Mouse (Mus musculus) E14TG2a.4 (cell line): ENCODE data around the gene Gm49333.

Experiments used
- H3K27me3 ChIP-seq: 2 replicates; pipeline ENCODE4 v1.6.1; 2014; ENCODE audit warnings: low read length, control low read depth; ENCODE audit not compliant: insufficient read depth
- H3K36me3 ChIP-seq: 2 replicates; pipeline ENCODE4 v1.6.1; 2014; ENCODE audit warnings: low read length, control low read depth; ENCODE audit not compliant: insufficient read depth
- H3K4me1 ChIP-seq: replicated peaks from 2 replicates; pipeline ENCODE4 v1.6.1; 2014; ENCODE audit warnings: low read depth, low read length, control low read depth
- H3K4me3 ChIP-seq: replicated peaks from 2 replicates; pipeline ENCODE4 v1.5.1; 2014; ENCODE audit warnings: mild to moderate bottlenecking, low read length
- H3K9me3 ChIP-seq: 2 replicates; pipeline ENCODE4 v1.6.1; 2014; ENCODE audit warnings: low read length, control low read depth
- CTCF ChIP-seq: conservative IDR thresholded peaks from 2 replicates; pipeline ENCODE4 v1.5.1; 2014; ENCODE audit warnings: low read length
- NANOG ChIP-seq: IDR thresholded peaks from 2 replicates; pipeline ENCODE4 v1.6.1; 2014; ENCODE audit warnings: borderline replicate concordance, low read length, mixed read lengths
- POU5F1 ChIP-seq: IDR thresholded peaks from 2 replicates; pipeline ENCODE4 v1.6.1; 2014; ENCODE audit warnings: low read length, borderline replicate concordance

Gm49333 gene

GRCm38 (mm10) chr16:20621191-20621990, 10.0 kb downstream of the Gm49333 start, which contains the start of gene Camk2n2:
TSS of gene Camk2n2 (minus strand) at chr16:20621287.
- Histone ChIP-seq H3K4me1 (peaks cover 34% of the 10 kb centered on the region), H3K9me3 (no peaks in the 10 kb centered on the region), H3K4me3 (peak within 1 kb of the TSS; percentile 89), H3K36me3 (peaks cover 22% of the 10 kb centered on the region), H3K27me3 (peaks cover 58% of the 10 kb centered on the region)
- TF ChIP-seq POU5F1, result no peak
- TF ChIP-seq CTCF, result no peak
- TF ChIP-seq NANOG, result no peak

- TF ChIP-seq CTCF, result no peak
- no peak for TF ChIP-seq NANOG
- no peak for TF ChIP-seq POU5F1
- peaks cover 60% of the 10 kb centered on the region for H3K27me3 ChIP-seq
- peak overlapping the region; percentile 89 for H3K4me3 ChIP-seq
- H3K4me1 ChIP-seq, result peaks cover 38% of the 10 kb centered on the region
- H3K9me3 ChIP-seq, result no peaks in the 10 kb centered on the region
- H3K36me3 ChIP-seq, result peaks cover 18% of the 10 kb centered on the region
Measured at GRCm38 (mm10) chr16:20621991-20622685, 10.7 kb downstream of the Gm49333 start.

- H3K36me3 ChIP-seq, result peaks cover 8% of the 10 kb centered on the region
- H3K4me3 ChIP-seq, result 0 out of 2 replicates have a peak overlapping the region, but pooled peaks have one; percentile 89
- no peaks in the 10 kb centered on the region for H3K9me3 ChIP-seq
- peaks cover 56% of the 10 kb centered on the region for H3K27me3 ChIP-seq
- TF ChIP-seq NANOG (no peak), CTCF (no peak), POU5F1 (no peak)
- peaks cover 38% of the 10 kb centered on the region for H3K4me1 ChIP-seq
Measured at GRCm38 (mm10) chr16:20623211-20623610, 11.8 kb downstream of the Gm49333 start.

- Histone ChIP-seq H3K4me3 (no peak overlapping the region), H3K4me1 (peaks cover 21% of the 10 kb centered on the region), H3K27me3 (peaks cover 38% of the 10 kb centered on the region), H3K36me3 (peaks cover 21% of the 10 kb centered on the region), H3K9me3 (no peaks in the 10 kb centered on the region)
- no peak for TF ChIP-seq NANOG
- TF ChIP-seq CTCF, result no peak
- TF ChIP-seq POU5F1, result no peak
Measured at GRCm38 (mm10) chr16:20628871-20629391, 17.5 kb downstream of the Gm49333 start.

- H3K4me1 ChIP-seq, result peaks cover 28% of the 10 kb centered on the region
- no peaks in the 10 kb centered on the region for H3K9me3 ChIP-seq
- peaks cover 21% of the 10 kb centered on the region for H3K36me3 ChIP-seq
- peak within 1 kb of the TSS; percentile 80 for H3K4me3 ChIP-seq
- H3K27me3 ChIP-seq, result peaks cover 35% of the 10 kb centered on the region
- TF ChIP-seq CTCF (no peak), NANOG (no peak), POU5F1 (no peak)
Measured at GRCm38 (mm10) chr16:20629731-20630634, 18.6 kb downstream of the Gm49333 start, which contains the start of gene Ece2. TSS of gene Ece2 (plus strand) at chr16:20629828.

- peaks cover 20% of the 10 kb centered on the region for H3K36me3 ChIP-seq
- H3K4me3 ChIP-seq, result no peak overlapping the region
- TF ChIP-seq NANOG (no peak), CTCF (no peak), POU5F1 (no peak)
- H3K4me1 ChIP-seq, result peaks cover 12% of the 10 kb centered on the region; the same call in 1 of the 2 replicates
- H3K9me3 ChIP-seq, result no peaks in the 10 kb centered on the region
- no peaks in the 10 kb centered on the region for H3K27me3 ChIP-seq
Measured at GRCm38 (mm10) chr16:20637410-20637809, 26.0 kb downstream of the Gm49333 start.

- Histone ChIP-seq H3K36me3 (peaks cover 16% of the 10 kb centered on the region; the same call in 1 of the 2 replicates), H3K9me3 (no peaks in the 10 kb centered on the region), H3K27me3 (no peaks in the 10 kb centered on the region), H3K4me1 (peaks cover 12% of the 10 kb centered on the region; the same call in 1 of the 2 replicates), H3K4me3 (no peak overlapping the region)
- no peak for TF ChIP-seq NANOG
- TF ChIP-seq CTCF, result no peak
- TF ChIP-seq POU5F1, result no peak
Measured at GRCm38 (mm10) chr16:20638367-20638766, 27.0 kb downstream of the Gm49333 start.
